Mouse (Mus musculus): ENCODE measurements around the gene Asap2.

DNA sequence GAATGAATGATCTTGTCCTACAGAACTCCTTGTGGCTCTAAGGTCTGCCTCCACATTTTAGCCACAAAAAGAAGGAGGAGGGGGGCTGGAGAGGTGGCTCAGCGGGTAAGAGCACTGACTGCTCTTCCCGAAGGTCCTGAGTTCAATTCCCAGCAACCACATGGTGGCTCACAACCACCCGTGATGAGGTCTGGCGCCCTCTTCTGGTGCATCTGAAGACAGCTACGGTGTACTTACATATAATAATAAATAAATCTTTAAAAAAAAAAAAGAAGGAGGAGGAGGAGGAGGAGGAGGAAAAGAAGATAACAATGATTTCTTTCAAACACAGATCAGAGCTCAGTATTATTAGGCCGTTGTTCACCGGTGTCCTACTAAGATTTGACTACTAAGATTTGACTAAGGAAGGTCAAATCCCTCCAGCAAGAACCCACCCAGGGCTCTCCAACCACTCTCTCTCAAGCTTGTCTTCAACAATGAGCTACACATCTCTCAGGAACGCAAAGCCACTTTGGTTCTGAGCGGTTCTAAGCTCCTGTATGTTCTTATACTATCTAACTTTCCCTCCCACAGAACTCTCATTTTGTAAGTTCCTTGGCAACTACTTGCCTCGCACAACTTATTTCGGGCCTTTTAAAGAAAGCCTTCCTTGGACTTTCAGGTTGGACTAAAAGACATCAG, 294.6 kb downstream of the Asap2 start, which contains the start of gene Cpsf3:
- TF ChIP-seq POLR2A (IDR thresholded peaks at IDR 0.05; ENCODE audit: borderline replicate concordance, extremely low read depth, low read depth, low read length) (no peak), CTCF (IDR thresholded peaks at IDR 0.05; ENCODE audit: insufficient read depth, low read length) (no peak)

Measured in lung, adult 2 months (tissue).